Mouse (Mus musculus): ENCODE results near the gene Syn3. TPM values are rescaled to one million over a fixed set of nuclear protein-coding genes. Genes with fewer than 3 reads are reported as not detected.

Gene Syn3
- polyA plus RNA-seq, 1 experiment from 2014 or later: 8.5 TPM

DNA sequence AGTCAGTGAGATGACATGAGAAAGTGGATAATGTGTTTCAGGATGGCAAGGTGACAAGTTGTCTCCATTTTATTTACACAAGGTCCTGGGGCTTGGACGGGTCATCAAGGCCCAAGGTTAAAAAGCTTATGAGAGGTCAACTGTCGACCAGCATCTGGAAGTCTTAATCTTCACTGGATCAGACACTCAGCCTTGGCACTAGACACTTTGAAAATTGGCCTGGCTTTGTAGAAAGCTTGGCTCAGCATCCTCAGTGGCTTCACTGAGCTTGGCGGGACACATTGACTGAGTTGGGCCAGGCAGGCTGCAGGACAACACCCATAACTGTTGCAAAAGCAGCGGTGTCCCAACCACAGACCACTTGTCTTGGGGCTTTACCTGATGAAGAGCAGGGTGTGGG is 286.6 kb downstream of the Syn3 start:
- Histone ChIP-seq H3K27ac (ENCODE audit: low read depth, low read length) (no peak overlapping the region), H3K27me3 (replicated peaks; ENCODE audit: control insufficient read depth, insufficient read depth, low read length) (no peaks in the 10 kb centered on the region), H3K9ac (ENCODE audit: low read length) (no peak overlapping the region), H3K9me3 (replicated peaks; ENCODE audit: control insufficient read depth, low read length) (no peaks in the 10 kb centered on the region), H3K4me2 (ENCODE audit: low read length) (no peak overlapping the region), H3K4me3 (ENCODE audit: low read depth, low read length) (no peak overlapping the region), H3K36me3 (ENCODE audit: control insufficient read depth, insufficient read depth, low read length) (no peaks in the 10 kb centered on the region), H3K4me1 (ENCODE audit: control insufficient read depth, insufficient read depth, low read length) (no peaks in the 10 kb centered on the region)
- DNase-seq (ENCODE audit: low spot score): no peak
- WGBS: 87% methylated on average over 4 of the region's 4 CpGs
- ATAC-seq: no peak

DNA sequence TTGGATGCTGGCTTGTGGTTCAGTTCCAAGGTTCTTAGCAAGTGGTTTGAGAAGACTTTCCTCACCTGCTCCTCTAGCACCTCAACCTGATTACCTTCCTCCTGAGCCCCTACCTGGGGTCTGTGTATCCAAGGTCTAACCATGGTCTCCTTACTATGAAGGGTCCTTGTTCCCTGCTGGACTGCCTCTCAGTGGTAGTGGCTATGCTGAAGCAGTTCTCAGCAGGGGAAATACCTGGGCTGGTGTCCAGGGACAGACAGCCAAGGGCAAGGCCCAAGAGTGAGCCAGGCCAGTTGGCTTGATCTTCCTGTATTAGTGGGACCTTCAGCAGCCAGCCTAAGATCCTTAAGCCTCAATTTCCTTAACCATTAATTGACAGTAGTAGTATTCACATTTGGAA is 294.8 kb downstream of the Syn3 start:
- Histone ChIP-seq H3K27me3 (replicated peaks; ENCODE audit: control insufficient read depth, insufficient read depth, low read length) (no peaks in the 10 kb centered on the region), H3K4me3 (ENCODE audit: low read depth, low read length) (no peak overlapping the region), H3K9me3 (replicated peaks; ENCODE audit: control insufficient read depth, low read length) (no peaks in the 10 kb centered on the region), H3K27ac (ENCODE audit: low read depth, low read length) (no peak overlapping the region), H3K9ac (ENCODE audit: low read length) (no peak overlapping the region), H3K4me2 (ENCODE audit: low read length) (no peak overlapping the region), H3K36me3 (ENCODE audit: control insufficient read depth, insufficient read depth, low read length) (no peaks in the 10 kb centered on the region), H3K4me1 (ENCODE audit: control insufficient read depth, insufficient read depth, low read length) (no peaks in the 10 kb centered on the region)
- ATAC-seq (no peak), DNase-seq (ENCODE audit: low spot score) (no peak)

DNA sequence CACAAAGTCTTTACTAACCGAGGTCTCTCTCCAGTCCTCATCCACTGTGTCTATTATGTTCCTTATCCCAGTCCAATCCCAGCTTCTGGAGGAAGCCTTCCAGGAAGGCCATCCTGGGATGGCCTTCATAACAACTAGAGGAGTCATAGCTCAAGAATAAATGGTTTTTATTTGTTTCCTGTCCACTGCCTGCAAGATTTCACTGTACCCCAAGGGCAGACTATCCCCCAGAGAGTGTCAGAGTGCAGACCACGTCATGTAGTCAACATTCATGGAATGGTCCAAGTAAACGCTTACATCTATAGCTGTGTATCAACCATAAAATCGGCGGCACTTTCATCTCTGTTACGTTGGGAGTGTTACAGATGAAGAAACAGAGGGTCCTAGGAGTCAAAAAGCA is 295.5 kb downstream of the Syn3 start:
- ATAC-seq (no peak), DNase-seq (ENCODE audit: low spot score) (no peak)
- 92% methylated on average over 6 of the region's 6 CpGs for WGBS
- no peaks in the 10 kb centered on the region for H3K27me3 ChIP-seq (replicated peaks; ENCODE audit: control insufficient read depth, insufficient read depth, low read length)
- no peak overlapping the region for H3K4me2 ChIP-seq (ENCODE audit: low read length)
- H3K4me3 ChIP-seq (ENCODE audit: low read depth, low read length): no peak overlapping the region
- H3K27ac ChIP-seq (ENCODE audit: low read depth, low read length): no peak overlapping the region
- no peak overlapping the region for H3K9ac ChIP-seq (ENCODE audit: low read length)
- no peaks in the 10 kb centered on the region for H3K4me1 ChIP-seq (ENCODE audit: control insufficient read depth, insufficient read depth, low read length)
- H3K9me3 ChIP-seq (replicated peaks; ENCODE audit: control insufficient read depth, low read length): no peaks in the 10 kb centered on the region
- H3K36me3 ChIP-seq (ENCODE audit: control insufficient read depth, insufficient read depth, low read length): no peaks in the 10 kb centered on the region

DNA sequence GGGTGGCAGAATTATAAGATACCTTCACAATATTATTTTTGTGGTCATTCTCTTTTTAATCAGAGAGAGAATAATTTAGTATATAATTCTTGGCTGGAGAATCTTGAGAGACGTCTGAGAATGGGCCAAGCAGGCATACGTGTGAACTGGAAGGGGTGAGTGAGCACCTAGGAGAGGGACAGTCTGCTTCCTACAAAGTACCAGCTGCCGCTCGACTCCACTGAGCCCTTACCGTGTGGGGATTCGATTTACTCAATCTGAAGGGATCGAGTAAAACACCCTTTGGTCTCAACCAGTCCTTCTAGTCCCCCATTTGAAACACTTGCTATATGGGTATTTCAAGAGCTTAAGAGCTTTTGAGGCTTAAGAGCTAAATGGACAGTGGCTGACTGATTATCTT is 296.9 kb downstream of the Syn3 start:
- Histone ChIP-seq H3K36me3 (ENCODE audit: control insufficient read depth, insufficient read depth, low read length) (no peaks in the 10 kb centered on the region), H3K4me1 (ENCODE audit: control insufficient read depth, insufficient read depth, low read length) (no peaks in the 10 kb centered on the region), H3K4me2 (ENCODE audit: low read length) (no peak overlapping the region), H3K27ac (ENCODE audit: low read depth, low read length) (no peak overlapping the region), H3K27me3 (replicated peaks; ENCODE audit: control insufficient read depth, insufficient read depth, low read length) (no peaks in the 10 kb centered on the region), H3K4me3 (ENCODE audit: low read depth, low read length) (no peak overlapping the region), H3K9ac (ENCODE audit: low read length) (no peak overlapping the region), H3K9me3 (replicated peaks; ENCODE audit: control insufficient read depth, low read length) (no peaks in the 10 kb centered on the region)
- 82% methylated on average over 7 of the region's 7 CpGs for WGBS
- ATAC-seq (no peak), DNase-seq (ENCODE audit: low spot score) (no peak)

DNA sequence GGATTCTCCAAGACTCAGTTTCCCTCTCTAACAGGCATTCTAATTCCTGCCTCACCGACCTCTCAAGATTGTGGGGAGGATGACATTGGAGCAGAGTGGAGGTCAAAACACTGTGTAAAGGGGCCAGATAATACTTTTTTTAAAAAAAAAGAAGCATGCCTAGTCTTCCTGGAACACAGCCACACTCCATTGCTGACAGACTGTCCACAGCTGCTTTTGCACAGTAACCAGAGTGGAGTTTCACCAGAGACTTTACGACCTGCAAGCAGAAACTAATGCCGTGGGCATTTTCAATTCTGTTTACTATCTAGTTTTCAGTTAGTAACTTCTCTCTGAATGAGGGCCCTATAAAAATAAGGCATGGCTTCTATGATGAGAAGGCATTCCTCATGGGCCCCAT is 297.7 kb downstream of the Syn3 start:
- Histone ChIP-seq H3K9ac (ENCODE audit: low read length) (no peak overlapping the region), H3K4me1 (ENCODE audit: control insufficient read depth, insufficient read depth, low read length) (no peaks in the 10 kb centered on the region), H3K36me3 (ENCODE audit: control insufficient read depth, insufficient read depth, low read length) (no peaks in the 10 kb centered on the region), H3K4me3 (ENCODE audit: low read depth, low read length) (no peak overlapping the region), H3K27me3 (replicated peaks; ENCODE audit: control insufficient read depth, insufficient read depth, low read length) (no peaks in the 10 kb centered on the region), H3K9me3 (replicated peaks; ENCODE audit: control insufficient read depth, low read length) (no peaks in the 10 kb centered on the region), H3K4me2 (ENCODE audit: low read length) (no peak overlapping the region), H3K27ac (ENCODE audit: low read depth, low read length) (no peak overlapping the region)
- DNase-seq (ENCODE audit: low spot score): no peak
- ATAC-seq: no peak
- WGBS: 94% methylated on average over 3 of the region's 3 CpGs

DNA sequence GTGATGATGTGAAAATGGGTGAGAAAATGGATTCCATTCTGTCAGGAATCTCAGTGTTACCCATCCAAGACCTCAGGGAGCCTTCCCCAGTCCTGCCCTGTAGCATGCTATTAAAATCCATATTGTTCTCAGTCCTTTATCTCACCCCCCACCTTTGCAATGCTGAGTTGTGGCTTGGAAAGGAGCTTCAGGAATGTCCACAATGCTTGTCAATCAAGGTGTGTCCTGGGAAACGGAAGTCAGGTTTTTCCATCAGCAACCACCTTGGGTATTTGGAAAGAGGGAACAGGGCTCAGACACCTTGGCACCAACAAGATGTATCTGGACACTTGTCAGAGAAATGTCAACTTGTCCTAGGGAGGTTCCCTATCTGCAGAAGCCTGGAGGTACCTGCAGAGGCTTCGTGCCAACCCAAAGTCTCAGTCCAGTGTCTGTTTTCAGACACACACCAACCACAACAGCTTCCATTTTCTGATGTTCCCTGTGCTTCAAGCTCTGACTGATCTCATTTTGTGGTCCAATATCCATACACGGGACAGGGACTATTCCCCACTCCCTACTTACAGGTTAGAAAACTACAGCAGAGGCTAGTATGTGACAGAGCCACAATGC is 302.2 kb downstream of the Syn3 start:
- Histone ChIP-seq H3K27ac (ENCODE audit: low read depth, low read length) (no peak overlapping the region), H3K27me3 (replicated peaks; ENCODE audit: control insufficient read depth, insufficient read depth, low read length) (no peaks in the 10 kb centered on the region), H3K4me3 (ENCODE audit: low read depth, low read length) (no peak overlapping the region), H3K4me1 (ENCODE audit: control insufficient read depth, insufficient read depth, low read length) (no peaks in the 10 kb centered on the region), H3K4me2 (ENCODE audit: low read length) (no peak overlapping the region), H3K9me3 (replicated peaks; ENCODE audit: control insufficient read depth, low read length) (no peaks in the 10 kb centered on the region), H3K36me3 (ENCODE audit: control insufficient read depth, insufficient read depth, low read length) (no peaks in the 10 kb centered on the region), H3K9ac (ENCODE audit: low read length) (no peak overlapping the region)
- ATAC-seq: no peak
- WGBS: 83% methylated on average over 3 of the region's 3 CpGs
- DNase-seq (ENCODE audit: low spot score): no peak

DNA sequence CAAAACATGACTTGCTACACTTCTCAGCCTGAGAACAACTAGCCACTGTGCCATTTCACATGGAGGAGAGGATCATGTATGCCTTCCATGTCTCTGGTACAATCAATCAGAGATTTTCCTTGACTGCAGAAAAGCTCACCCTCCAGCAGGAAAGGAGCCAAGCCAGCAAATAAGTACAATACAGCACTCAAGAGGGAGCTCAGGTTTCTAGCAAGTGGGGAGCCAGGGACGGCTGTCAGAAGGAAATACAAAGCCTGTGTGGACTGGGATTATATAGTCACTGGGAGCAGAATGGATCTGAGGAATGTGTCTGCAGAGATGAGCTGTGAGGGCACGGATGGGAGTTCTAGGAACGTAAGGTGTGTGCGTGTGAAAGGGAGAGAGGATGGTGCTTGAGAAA is 304.0 kb downstream of the Syn3 start:
- Histone ChIP-seq H3K4me3 (ENCODE audit: low read depth, low read length) (no peak overlapping the region), H3K4me2 (ENCODE audit: low read length) (no peak overlapping the region), H3K27me3 (replicated peaks; ENCODE audit: control insufficient read depth, insufficient read depth, low read length) (no peaks in the 10 kb centered on the region), H3K9ac (ENCODE audit: low read length) (no peak overlapping the region), H3K36me3 (ENCODE audit: control insufficient read depth, insufficient read depth, low read length) (no peaks in the 10 kb centered on the region), H3K9me3 (replicated peaks; ENCODE audit: control insufficient read depth, low read length) (no peaks in the 10 kb centered on the region), H3K4me1 (ENCODE audit: control insufficient read depth, insufficient read depth, low read length) (no peaks in the 10 kb centered on the region), H3K27ac (ENCODE audit: low read depth, low read length) (no peak overlapping the region)
- 65% methylated on average over 4 of the region's 4 CpGs for WGBS
- no peak for DNase-seq (ENCODE audit: low spot score)
- ATAC-seq: no peak

DNA sequence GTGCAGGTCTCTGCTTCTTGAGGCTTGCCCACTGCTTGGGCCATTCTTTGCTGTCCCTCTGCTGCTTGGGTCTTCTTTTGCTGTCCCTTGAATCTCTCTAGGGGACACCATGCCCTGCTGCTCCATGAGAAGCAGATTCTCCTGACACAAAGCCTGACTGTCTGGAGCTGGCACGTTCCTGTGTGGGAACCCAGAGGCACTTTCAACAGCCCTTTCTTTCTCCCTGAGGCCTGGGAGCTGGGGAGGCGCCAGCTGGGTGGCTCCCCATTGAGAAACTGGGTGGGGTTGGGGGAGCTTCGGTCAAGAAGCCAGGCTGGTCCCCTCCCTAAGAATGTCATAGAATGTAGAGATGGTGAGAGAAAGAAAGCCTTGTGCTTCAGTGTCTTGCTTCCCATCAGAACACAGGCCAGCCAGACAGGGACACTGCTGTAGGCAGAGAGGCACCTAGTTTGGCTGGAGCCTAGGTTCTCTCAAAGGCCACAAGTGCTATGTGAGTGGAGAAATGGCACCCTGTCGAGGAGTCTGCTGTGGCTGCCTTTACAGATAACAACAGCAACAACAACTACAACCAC is 304.7 kb downstream of the Syn3 start:
- no peak overlapping the region for H3K4me2 ChIP-seq (ENCODE audit: low read length)
- no peaks in the 10 kb centered on the region for H3K36me3 ChIP-seq (ENCODE audit: control insufficient read depth, insufficient read depth, low read length)
- H3K4me3 ChIP-seq (ENCODE audit: low read depth, low read length): no peak overlapping the region
- no peaks in the 10 kb centered on the region for H3K4me1 ChIP-seq (ENCODE audit: control insufficient read depth, insufficient read depth, low read length)
- no peak for DNase-seq (ENCODE audit: low spot score)
- WGBS: 64% methylated on average over 4 of the region's 4 CpGs
- no peaks in the 10 kb centered on the region for H3K9me3 ChIP-seq (replicated peaks; ENCODE audit: control insufficient read depth, low read length)
- no peak for ATAC-seq
- no peak overlapping the region for H3K9ac ChIP-seq (ENCODE audit: low read length)
- no peaks in the 10 kb centered on the region for H3K27me3 ChIP-seq (replicated peaks; ENCODE audit: control insufficient read depth, insufficient read depth, low read length)
- H3K27ac ChIP-seq (ENCODE audit: low read depth, low read length): no peak overlapping the region

DNA sequence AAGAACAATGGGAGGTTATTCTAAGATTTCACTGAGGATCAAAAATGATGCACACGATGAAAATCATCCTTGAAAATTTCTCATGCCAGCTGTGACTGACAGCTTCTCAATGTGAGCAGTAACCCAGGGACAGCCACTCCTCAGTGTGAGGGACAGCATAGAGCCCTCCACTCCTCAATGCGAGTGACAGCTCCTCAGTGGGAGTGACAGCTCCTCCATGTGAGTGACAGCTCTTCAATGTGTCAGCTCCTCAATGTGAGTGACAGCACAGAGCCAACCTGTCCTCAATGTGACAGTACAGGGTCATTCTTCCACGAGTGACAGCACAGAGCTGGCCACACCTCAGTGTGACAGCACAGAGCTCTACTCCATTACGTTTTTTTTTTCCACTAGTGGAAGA is 310.1 kb downstream of the Syn3 start:
- no peak overlapping the region for H3K4me2 ChIP-seq (ENCODE audit: low read length)
- H3K27ac ChIP-seq (ENCODE audit: low read depth, low read length): no peak overlapping the region
- ATAC-seq (no peak), DNase-seq (ENCODE audit: low spot score) (no peak)
- 76% methylated on average over 4 of the region's 4 CpGs for WGBS
- H3K27me3 ChIP-seq (replicated peaks; ENCODE audit: control insufficient read depth, insufficient read depth, low read length): no peaks in the 10 kb centered on the region
- H3K9ac ChIP-seq (ENCODE audit: low read length): no peak overlapping the region
- H3K4me1 ChIP-seq (ENCODE audit: control insufficient read depth, insufficient read depth, low read length): no peaks in the 10 kb centered on the region
- no peaks in the 10 kb centered on the region for H3K9me3 ChIP-seq (replicated peaks; ENCODE audit: control insufficient read depth, low read length)
- no peaks in the 10 kb centered on the region for H3K36me3 ChIP-seq (ENCODE audit: control insufficient read depth, insufficient read depth, low read length)
- H3K4me3 ChIP-seq (ENCODE audit: low read depth, low read length): no peak overlapping the region

Measured in forebrain, embryonic 14.5 days (tissue).